Mouse (Mus musculus): ENCODE measurements at regions not wholly inside any gene's neighbourhood (a gene's known extent, or its start where the extent isn't known, plus 50 kb on each side); places are given as distances from the start of the nearest gene placed in this dataset.

- no peak for ATAC-seq (ENCODE audit: low FRiP score, low TSS enrichment)
- no peaks in the 10 kb centered on the region for H3K4me1 ChIP-seq (ENCODE audit: control insufficient read depth, insufficient read depth, low read length)
- no peaks in the 10 kb centered on the region for H3K36me3 ChIP-seq (ENCODE audit: control insufficient read depth, insufficient read depth, low read length)
- no peaks in the 10 kb centered on the region for H3K9me3 ChIP-seq (ENCODE audit: control insufficient read depth, low read length)
- no peak overlapping the region for H3K4me2 ChIP-seq (replicated peaks; ENCODE audit: low read depth, low read length)
- no peak overlapping the region for H3K27ac ChIP-seq (ENCODE audit: low read depth, low read length)
- WGBS: 87% methylated on average over 13 of the region's 13 CpGs
- H3K4me3 ChIP-seq (ENCODE audit: low read length): no peak overlapping the region
- H3K9ac ChIP-seq (ENCODE audit: low read depth, low read length): no peak overlapping the region
- no peaks in the 10 kb centered on the region for H3K27me3 ChIP-seq (ENCODE audit: control insufficient read depth, insufficient read depth, low read length)
Observed at GRCm38 (mm10) chr2:128454509-128454908, 136.5 kb upstream of the Spdye4c start.

GRCm38 (mm10) chr2:128457591-128458209, 133.3 kb upstream of the Spdye4c start:
- Histone ChIP-seq H3K4me3 (ENCODE audit: low read length) (no peak overlapping the region), H3K36me3 (ENCODE audit: control insufficient read depth, insufficient read depth, low read length) (no peaks in the 10 kb centered on the region), H3K9me3 (ENCODE audit: control insufficient read depth, low read length) (no peaks in the 10 kb centered on the region), H3K4me2 (replicated peaks; ENCODE audit: low read depth, low read length) (no peak overlapping the region), H3K27me3 (ENCODE audit: control insufficient read depth, insufficient read depth, low read length) (no peaks in the 10 kb centered on the region), H3K27ac (ENCODE audit: low read depth, low read length) (no peak overlapping the region), H3K4me1 (ENCODE audit: control insufficient read depth, insufficient read depth, low read length) (no peaks in the 10 kb centered on the region), H3K9ac (ENCODE audit: low read depth, low read length) (no peak overlapping the region)
- ATAC-seq (ENCODE audit: low FRiP score, low TSS enrichment): no peak
- 69% methylated on average over 6 of the region's 6 CpGs for WGBS

- WGBS: 57% methylated on average over 6 of the region's 6 CpGs
- Histone ChIP-seq H3K36me3 (ENCODE audit: control insufficient read depth, insufficient read depth, low read length) (no peaks in the 10 kb centered on the region), H3K4me2 (replicated peaks; ENCODE audit: low read depth, low read length) (no peak overlapping the region), H3K9ac (ENCODE audit: low read depth, low read length) (no peak overlapping the region), H3K27ac (ENCODE audit: low read depth, low read length) (no peak overlapping the region), H3K4me1 (ENCODE audit: control insufficient read depth, insufficient read depth, low read length) (peaks cover 13% of the 10 kb centered on the region; the same call in 1 of the 2 replicates), H3K4me3 (ENCODE audit: low read length) (no peak overlapping the region), H3K27me3 (ENCODE audit: control insufficient read depth, insufficient read depth, low read length) (no peaks in the 10 kb centered on the region), H3K9me3 (ENCODE audit: control insufficient read depth, low read length) (no peaks in the 10 kb centered on the region)
- ATAC-seq (ENCODE audit: low FRiP score, low TSS enrichment): no peak
Observed at GRCm38 (mm10) chr2:128465214-128465984, 125.6 kb upstream of the Spdye4c start.

- H3K36me3 ChIP-seq (ENCODE audit: control insufficient read depth, insufficient read depth, low read length): no peaks in the 10 kb centered on the region
- no peak for ATAC-seq (ENCODE audit: low FRiP score, low TSS enrichment)
- no peak overlapping the region for H3K4me3 ChIP-seq (ENCODE audit: low read length)
- H3K9me3 ChIP-seq (ENCODE audit: control insufficient read depth, low read length): no peaks in the 10 kb centered on the region
- WGBS: 89% methylated on average over 8 of the region's 8 CpGs
- no peak overlapping the region for H3K27ac ChIP-seq (ENCODE audit: low read depth, low read length)
- no peak overlapping the region for H3K4me2 ChIP-seq (replicated peaks; ENCODE audit: low read depth, low read length)
- H3K9ac ChIP-seq (ENCODE audit: low read depth, low read length): no peak overlapping the region
- no peaks in the 10 kb centered on the region for H3K27me3 ChIP-seq (ENCODE audit: control insufficient read depth, insufficient read depth, low read length)
- peaks cover 15% of the 10 kb centered on the region for H3K4me1 ChIP-seq (ENCODE audit: control insufficient read depth, insufficient read depth, low read length)
Observed at GRCm38 (mm10) chr2:128467490-128468245, 123.3 kb upstream of the Spdye4c start.

- H3K9me3 ChIP-seq (ENCODE audit: control insufficient read depth, low read length): no peaks in the 10 kb centered on the region
- no peak overlapping the region for H3K4me2 ChIP-seq (replicated peaks; ENCODE audit: low read depth, low read length)
- H3K36me3 ChIP-seq (ENCODE audit: control insufficient read depth, insufficient read depth, low read length): no peaks in the 10 kb centered on the region
- H3K9ac ChIP-seq (ENCODE audit: low read depth, low read length): no peak overlapping the region
- H3K4me3 ChIP-seq (ENCODE audit: low read length): no peak overlapping the region
- WGBS: 17% methylated on average over 2 of the region's 2 CpGs
- H3K27me3 ChIP-seq (ENCODE audit: control insufficient read depth, insufficient read depth, low read length): no peaks in the 10 kb centered on the region
- ATAC-seq (ENCODE audit: low FRiP score, low TSS enrichment): no peak; the same call in 1 of the 2 replicates
- no peak overlapping the region for H3K27ac ChIP-seq (ENCODE audit: low read depth, low read length)
- peaks cover 19% of the 10 kb centered on the region for H3K4me1 ChIP-seq (ENCODE audit: control insufficient read depth, insufficient read depth, low read length)
Observed at GRCm38 (mm10) chr2:128468323-128468722, 122.7 kb upstream of the Spdye4c start.

- no peak for ATAC-seq (ENCODE audit: low FRiP score, low TSS enrichment)
- H3K9me3 ChIP-seq (ENCODE audit: control insufficient read depth, low read length): no peaks in the 10 kb centered on the region
- peaks cover 19% of the 10 kb centered on the region for H3K4me1 ChIP-seq (ENCODE audit: control insufficient read depth, insufficient read depth, low read length)
- no peak overlapping the region for H3K9ac ChIP-seq (ENCODE audit: low read depth, low read length)
- H3K4me2 ChIP-seq (replicated peaks; ENCODE audit: low read depth, low read length): no peak overlapping the region
- no peaks in the 10 kb centered on the region for H3K27me3 ChIP-seq (ENCODE audit: control insufficient read depth, insufficient read depth, low read length)
- H3K4me3 ChIP-seq (ENCODE audit: low read length): no peak overlapping the region
- H3K27ac ChIP-seq (ENCODE audit: low read depth, low read length): no peak overlapping the region
- H3K36me3 ChIP-seq (ENCODE audit: control insufficient read depth, insufficient read depth, low read length): no peaks in the 10 kb centered on the region
- WGBS: 59% methylated on average over 5 of the region's 5 CpGs
Observed at GRCm38 (mm10) chr2:128470351-128470750, 120.7 kb upstream of the Spdye4c start.

- no peaks in the 10 kb centered on the region for H3K36me3 ChIP-seq (ENCODE audit: control insufficient read depth, insufficient read depth, low read length)
- ATAC-seq (ENCODE audit: low FRiP score, low TSS enrichment): no peak
- no peaks in the 10 kb centered on the region for H3K9me3 ChIP-seq (ENCODE audit: control insufficient read depth, low read length)
- no peak overlapping the region for H3K27ac ChIP-seq (ENCODE audit: low read depth, low read length)
- H3K4me1 ChIP-seq (ENCODE audit: control insufficient read depth, insufficient read depth, low read length): peaks cover 8% of the 10 kb centered on the region
- 71% methylated on average over 13 of the region's 13 CpGs for WGBS
- H3K9ac ChIP-seq (ENCODE audit: low read depth, low read length): no peak overlapping the region
- H3K4me2 ChIP-seq (replicated peaks; ENCODE audit: low read depth, low read length): no peak overlapping the region
- no peak overlapping the region for H3K4me3 ChIP-seq (ENCODE audit: low read length)
- no peaks in the 10 kb centered on the region for H3K27me3 ChIP-seq (ENCODE audit: control insufficient read depth, insufficient read depth, low read length)
Observed at GRCm38 (mm10) chr2:128473241-128473954, 117.6 kb upstream of the Spdye4c start.

- Histone ChIP-seq H3K4me1 (ENCODE audit: control insufficient read depth, insufficient read depth, low read length) (peaks cover 6% of the 10 kb centered on the region; the same call in 1 of the 2 replicates), H3K36me3 (ENCODE audit: control insufficient read depth, insufficient read depth, low read length) (no peaks in the 10 kb centered on the region), H3K4me2 (replicated peaks; ENCODE audit: low read depth, low read length) (no peak overlapping the region), H3K4me3 (ENCODE audit: low read length) (no peak overlapping the region), H3K9ac (ENCODE audit: low read depth, low read length) (no peak overlapping the region), H3K27me3 (ENCODE audit: control insufficient read depth, insufficient read depth, low read length) (no peaks in the 10 kb centered on the region), H3K9me3 (ENCODE audit: control insufficient read depth, low read length) (no peaks in the 10 kb centered on the region), H3K27ac (ENCODE audit: low read depth, low read length) (no peak overlapping the region)
- ATAC-seq (ENCODE audit: low FRiP score, low TSS enrichment): no peak
- 56% methylated on average over 7 of the region's 7 CpGs for WGBS
Observed at GRCm38 (mm10) chr2:128473997-128474396, 117.0 kb upstream of the Spdye4c start.

All from kidney, embryonic 14.5 days (tissue).